Mouse (Mus musculus) urinary bladder, postnatal 36 days (tissue): ENCODE data around the gene Crnkl1.

Experiments used
- DNase-seq, 2 experiments: peaks; one replicate each; pipeline ENCODE4 v3.0.0; 2022; ENCODE audit warnings: low spot score in 2 of 2, mixed read lengths in 1 of 2

The Crnkl1 gene

DNA sequence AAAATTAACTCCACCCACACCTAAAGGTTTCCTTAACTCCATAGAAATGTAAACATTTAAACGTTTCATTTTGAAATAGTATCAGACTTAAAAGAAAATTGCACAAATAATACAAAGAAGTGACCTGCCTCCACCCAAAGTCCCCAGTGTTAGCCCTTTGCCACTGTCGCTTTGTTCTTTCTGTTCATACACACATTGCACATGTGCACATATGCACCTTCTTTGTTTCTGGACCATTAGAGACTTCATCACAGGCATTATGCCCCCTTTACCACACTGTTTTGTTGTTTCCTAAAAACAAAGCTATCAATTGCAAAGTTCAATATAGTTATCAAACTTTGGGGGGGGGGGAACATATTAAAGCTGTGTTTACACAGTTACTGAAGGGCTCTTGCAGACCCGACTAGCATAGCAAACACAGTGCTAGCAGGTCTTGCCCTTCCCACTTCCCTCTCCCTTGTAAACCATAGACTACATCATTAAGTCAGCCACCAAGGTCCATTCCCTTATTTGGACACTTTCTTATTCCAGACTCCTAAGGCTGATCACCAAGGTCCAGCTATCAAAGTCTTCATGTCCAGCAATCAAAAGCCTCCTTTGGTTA is 59.8 kb downstream of the Crnkl1 start:
- no peak for DNase-seq

DNA sequence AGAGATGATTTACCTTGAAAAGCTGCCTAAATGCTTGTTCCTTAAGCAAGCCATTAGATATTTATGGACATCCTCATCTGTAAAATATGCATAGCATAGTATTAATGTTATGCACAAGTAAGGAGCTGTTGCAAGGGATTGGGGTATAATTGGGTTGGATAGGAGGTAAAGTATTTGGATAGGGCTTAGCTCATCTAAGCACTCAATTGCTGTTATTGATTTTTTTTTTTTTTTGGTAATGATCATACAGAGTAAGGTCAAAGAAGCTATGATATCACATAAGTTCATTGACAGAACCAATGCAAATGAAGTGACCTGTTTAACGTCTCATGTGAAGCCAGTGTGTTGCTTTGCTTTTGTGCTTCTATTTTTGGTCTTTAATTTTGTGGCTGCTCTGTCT is 60.9 kb downstream of the Crnkl1 start:
- no peak for DNase-seq

DNA sequence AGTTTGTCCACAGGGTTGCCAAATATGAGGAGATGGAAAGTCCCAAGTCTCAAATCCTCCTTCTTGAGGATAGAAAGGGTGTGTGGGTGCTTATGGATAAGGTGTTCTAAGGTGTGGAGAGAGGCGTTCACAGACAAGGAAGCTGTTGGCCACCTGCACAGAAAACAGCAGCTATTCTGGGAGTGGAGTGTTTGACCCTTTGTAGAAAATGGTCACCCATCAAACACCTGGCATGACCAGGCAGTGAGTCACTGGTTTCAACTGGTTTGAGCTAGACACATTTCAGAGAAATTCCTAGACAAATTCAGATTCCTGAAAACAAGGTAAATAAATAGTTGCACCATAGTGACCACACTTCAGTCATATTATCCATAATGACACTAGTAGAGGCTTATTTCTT is 62.7 kb downstream of the Crnkl1 start:
- no peak for DNase-seq

DNA sequence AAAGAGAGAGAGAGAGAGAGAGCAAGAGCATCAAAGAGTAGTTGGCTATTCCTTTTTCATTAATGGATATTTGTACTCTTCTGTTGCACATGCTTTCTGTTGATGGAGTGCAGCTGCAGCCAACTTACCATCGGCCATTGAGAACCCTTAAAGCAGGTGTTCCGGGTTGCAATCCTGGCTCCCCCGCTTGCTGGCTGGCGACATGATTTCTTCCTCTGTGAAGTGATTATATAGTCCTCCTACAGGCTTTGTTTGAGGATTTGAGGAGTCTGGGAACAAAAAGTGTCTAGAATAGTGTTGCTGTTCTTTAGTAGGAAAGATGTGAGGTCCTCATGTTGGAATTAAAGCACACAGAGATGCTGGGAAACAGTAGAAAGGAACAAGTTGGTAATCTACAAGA is 63.5 kb downstream of the Crnkl1 start:
- DNase-seq = no peak
